Mouse (Mus musculus): ENCODE data around the gene Mc3r.

The Mc3r gene

GRCm38 (mm10) chr2:172299126-172299921, 51.0 kb downstream of the Mc3r start:
- no peak for DNase-seq
